Mouse (Mus musculus): Measurements from ENCODE around the gene Capn12. TPM values are rescaled to one million over a fixed set of nuclear protein-coding genes. Genes with fewer than 3 reads are reported as not detected.

The Capn12 gene
- total and polyA plus RNA-seq, 3 experiments = 0.17 TPM; not detected in 2

DNA sequence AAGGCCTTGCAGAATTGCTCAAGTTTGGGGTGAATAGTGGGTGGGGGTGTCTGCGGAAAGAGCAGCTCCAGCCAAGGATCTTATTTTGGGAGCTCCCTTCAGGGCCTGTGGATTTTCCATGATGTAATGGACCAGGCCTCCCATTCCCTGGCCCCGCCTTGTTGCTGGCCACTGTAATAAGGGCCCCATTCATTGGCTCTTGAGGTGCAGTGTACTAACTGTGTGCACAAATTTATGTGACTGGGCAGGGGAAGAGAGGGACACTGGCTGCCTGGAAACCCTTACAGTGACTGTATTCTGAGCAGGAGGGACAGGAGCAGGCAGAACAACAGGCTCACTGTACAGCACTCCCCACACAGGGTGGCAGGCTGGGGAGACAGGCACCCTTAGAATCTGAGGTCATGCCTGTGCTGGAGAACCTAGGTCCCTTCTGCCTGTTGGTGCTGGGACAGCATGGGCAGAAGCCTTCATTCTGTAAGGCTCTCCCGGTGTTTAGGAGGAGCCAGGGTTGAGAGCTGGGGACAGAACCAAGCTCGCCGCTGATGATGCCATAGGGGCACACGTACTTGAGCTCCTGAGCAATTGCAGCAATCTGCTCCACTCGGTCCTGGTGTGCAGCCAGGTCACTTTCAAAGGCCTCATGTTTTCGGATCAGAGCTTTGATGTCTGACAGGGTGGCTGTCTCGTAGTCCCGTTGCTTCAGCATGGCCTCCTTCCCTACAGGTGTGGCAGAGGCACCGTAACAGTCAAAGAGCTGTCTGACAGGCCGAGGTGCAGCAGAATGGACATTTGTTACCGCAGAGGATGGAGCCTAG, 20.3 kb downstream of the Capn12 start:
- no peak for TF ChIP-seq MEF2A (IDR thresholded peaks at IDR 0.05; ENCODE audit: borderline replicate concordance, low read depth, low read length)
- TF ChIP-seq JUN (IDR thresholded peaks at IDR 0.05; ENCODE audit: insufficient read depth, low read depth, low read length) = no peak
- TF ChIP-seq ZMIZ1 (IDR thresholded peaks at IDR 0.05; ENCODE audit: low read depth, low read length) = no peak
- TF ChIP-seq MAX (IDR thresholded peaks at IDR 0.05; ENCODE audit: low read length) = no peak
- Histone ChIP-seq H3K79me2 (replicated peaks; ENCODE audit: control insufficient read depth, extremely low read depth, insufficient read depth, poor library complexity, severe bottlenecking) (no peaks in the 10 kb centered on the region), H3K9ac (ENCODE audit: insufficient read depth, low read depth) (no peak overlapping the region), H3K36me3 (replicated peaks in 1 of 2; ENCODE audit: control insufficient read depth in 1 of 2, insufficient read depth in 1 of 2, low read length in 1 of 2) (peaks cover 86 to 100% of the 10 kb centered on the region in 2 experiments), H3K4me2 (ENCODE audit: insufficient read depth, low read depth, poor library complexity, severe bottlenecking) (no peak overlapping the region), H3K9me3 (replicated peaks; ENCODE audit: low read length) (no peaks in the 10 kb centered on the region), H3K4me3 (replicated peaks in 1 of 3; ENCODE audit: low read depth in 2 of 3, low read length in 2 of 3, poor library complexity in 1 of 3) (no peak overlapping the region), H3K4me1 (ENCODE audit: control insufficient read depth in 1 of 2, insufficient read depth in 2 of 2) (peaks cover 5 to 14% of the 10 kb centered on the region in 2 experiments; a peak in 3 of 4 replicates), H3K27ac (ENCODE audit: insufficient read depth, low read depth) (no peak overlapping the region), H3K27me3 (replicated peaks) (no peaks in the 10 kb centered on the region)
- in situ Hi-C loops (cut with MboI; ENCODE audit: low pct_ligation_motif_present, low pct_unique_long_range_greater_than_20kb, low sequenced_read_pairs) = no loop called here
- no peak for DNase-seq (ENCODE audit: extremely low read depth)
- dilution Hi-C loops (cut with MboI; ENCODE audit: extremely low pct_ligation_motif_present, extremely low pct_unique_long_range_greater_than_20kb, low sequenced_read_pairs) = no loop called here

DNA sequence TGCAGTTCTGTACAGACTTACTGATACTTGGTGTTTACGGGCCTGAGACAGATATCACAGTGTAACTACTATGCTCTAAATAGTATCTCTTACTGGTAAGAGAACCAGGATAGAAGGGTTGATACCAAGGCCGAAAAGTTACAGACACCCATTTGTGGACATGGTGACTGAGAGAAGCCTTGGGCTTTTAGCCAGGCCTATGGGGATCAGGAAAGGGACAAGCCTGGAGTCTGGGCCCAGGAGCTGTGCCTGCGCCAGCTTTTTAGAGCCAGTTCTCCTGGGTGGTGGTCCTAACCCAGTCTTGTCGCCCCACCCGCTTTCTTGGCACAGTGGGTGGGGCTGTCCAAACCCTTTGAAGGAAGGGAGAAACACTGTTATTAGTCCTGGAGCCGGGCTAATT, 21.0 kb downstream of the Capn12 start:
- Histone ChIP-seq H3K9me3 (replicated peaks; ENCODE audit: low read length) (no peaks in the 10 kb centered on the region), H3K27me3 (replicated peaks) (no peaks in the 10 kb centered on the region), H3K79me2 (replicated peaks; ENCODE audit: control insufficient read depth, extremely low read depth, insufficient read depth, poor library complexity, severe bottlenecking) (no peaks in the 10 kb centered on the region), H3K4me1 (ENCODE audit: control insufficient read depth in 1 of 2, insufficient read depth in 2 of 2) (peaks cover 5 to 15% of the 10 kb centered on the region in 2 experiments; a peak in 3 of 4 replicates), H3K9ac (ENCODE audit: insufficient read depth, low read depth) (no peak overlapping the region), H3K4me3 (replicated peaks in 1 of 3; ENCODE audit: low read depth in 2 of 3, low read length in 2 of 3, poor library complexity in 1 of 3) (no peak overlapping the region), H3K27ac (ENCODE audit: insufficient read depth, low read depth) (no peak overlapping the region), H3K4me2 (ENCODE audit: insufficient read depth, low read depth, poor library complexity, severe bottlenecking) (no peak overlapping the region), H3K36me3 (replicated peaks in 1 of 2; ENCODE audit: control insufficient read depth in 1 of 2, insufficient read depth in 1 of 2, low read length in 1 of 2) (peaks cover 86 to 100% of the 10 kb centered on the region in 2 experiments)
- DNase-seq (ENCODE audit: extremely low read depth) = no peak
- TF ChIP-seq SMC3 (IDR thresholded peaks at IDR 0.05; ENCODE audit: low read depth, low read length) = no peak
- TF ChIP-seq EP300 (IDR thresholded peaks at IDR 0.05; ENCODE audit: low read length) = no peak
- TF ChIP-seq CTCF (conservative IDR thresholded peaks at IDR 0.05 in 1 of 2, IDR thresholded peaks at IDR 0.05 in 1 of 2; ENCODE audit: low read depth in 2 of 2, low read length in 2 of 2) = no peak
- no peak for TF ChIP-seq MAFK (IDR thresholded peaks at IDR 0.05; ENCODE audit: insufficient replicate concordance, low read length)
- no peak for TF ChIP-seq MAX (IDR thresholded peaks at IDR 0.05; ENCODE audit: low read length)
- dilution Hi-C loops (cut with MboI; ENCODE audit: extremely low pct_ligation_motif_present, extremely low pct_unique_long_range_greater_than_20kb, low sequenced_read_pairs) (no loop called here), in situ Hi-C loops (cut with MboI; ENCODE audit: low pct_ligation_motif_present, low pct_unique_long_range_greater_than_20kb, low sequenced_read_pairs) (no loop called here)

DNA sequence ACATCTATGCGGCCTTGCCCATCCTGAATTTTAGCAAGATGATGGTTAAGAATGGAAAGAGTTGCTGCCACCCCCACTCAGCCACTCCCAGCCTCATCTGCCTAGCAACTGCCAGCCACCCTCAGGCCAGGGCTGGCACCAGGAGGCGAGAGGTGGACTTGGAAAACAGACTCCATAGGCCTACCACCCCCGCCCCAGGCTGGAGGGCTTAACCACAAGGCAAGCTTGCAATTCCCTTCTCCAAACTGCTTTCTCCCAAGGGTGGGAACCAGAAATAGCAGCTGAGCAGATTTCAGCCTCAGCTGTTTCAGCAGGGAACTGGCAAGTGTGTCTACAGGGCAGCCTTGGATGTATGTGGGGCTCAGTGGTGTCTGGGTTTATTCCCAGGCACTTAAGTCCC, 21.6 kb downstream of the Capn12 start:
- Histone ChIP-seq H3K4me3 (replicated peaks in 1 of 3; ENCODE audit: low read depth in 2 of 3, low read length in 2 of 3, poor library complexity in 1 of 3) (no peak overlapping the region), H3K79me2 (replicated peaks; ENCODE audit: control insufficient read depth, extremely low read depth, insufficient read depth, poor library complexity, severe bottlenecking) (no peaks in the 10 kb centered on the region), H3K9ac (ENCODE audit: insufficient read depth, low read depth) (no peak overlapping the region), H3K36me3 (replicated peaks in 1 of 2; ENCODE audit: control insufficient read depth in 1 of 2, insufficient read depth in 1 of 2, low read length in 1 of 2) (peaks cover 81 to 100% of the 10 kb centered on the region in 2 experiments), H3K4me1 (ENCODE audit: control insufficient read depth in 1 of 2, insufficient read depth in 2 of 2) (peaks cover 5 to 21% of the 10 kb centered on the region in 2 experiments; a peak in 3 of 4 replicates), H3K4me2 (ENCODE audit: insufficient read depth, low read depth, poor library complexity, severe bottlenecking) (no peak overlapping the region), H3K9me3 (replicated peaks; ENCODE audit: low read length) (no peaks in the 10 kb centered on the region), H3K27ac (ENCODE audit: insufficient read depth, low read depth) (no peak overlapping the region), H3K27me3 (replicated peaks) (no peaks in the 10 kb centered on the region)
- dilution Hi-C loops (cut with MboI; ENCODE audit: extremely low pct_ligation_motif_present, extremely low pct_unique_long_range_greater_than_20kb, low sequenced_read_pairs) (no loop called here), in situ Hi-C loops (cut with MboI; ENCODE audit: low pct_ligation_motif_present, low pct_unique_long_range_greater_than_20kb, low sequenced_read_pairs) (no loop called here)
- DNase-seq (ENCODE audit: extremely low read depth) = no peak
- no peak for TF ChIP-seq TCF12 (IDR thresholded peaks at IDR 0.05; ENCODE audit: low read depth, low read length)
- TF ChIP-seq NRF1 (IDR thresholded peaks at IDR 0.05; ENCODE audit: low read depth, low read length) = no peak
- no peak for TF ChIP-seq CHD1 (IDR thresholded peaks at IDR 0.05; ENCODE audit: low read depth, low read length)
- no peak for TF ChIP-seq POLR2A (IDR thresholded peaks at IDR 0.05; ENCODE audit: low read depth, low read length)
- TF ChIP-seq KAT2A (IDR thresholded peaks at IDR 0.05; ENCODE audit: insufficient replicate concordance, low read length) = no peak
- TF ChIP-seq ZC3H11A (IDR thresholded peaks at IDR 0.05; ENCODE audit: low read depth, low read length) = no peak
- TF ChIP-seq USF1 (IDR thresholded peaks at IDR 0.05; ENCODE audit: low read depth, low read length) = no peak
- no peak for TF ChIP-seq UBTF (IDR thresholded peaks at IDR 0.05; ENCODE audit: low read depth, low read length)
- no peak for TF ChIP-seq HCFC1 (IDR thresholded peaks at IDR 0.05; ENCODE audit: low read depth, low read length)
- no peak for TF ChIP-seq RAD21 (IDR thresholded peaks at IDR 0.05; ENCODE audit: low read depth, low read length)
- no peak for TF ChIP-seq PAX5 (IDR thresholded peaks at IDR 0.05; ENCODE audit: low read length)
- no peak for TF ChIP-seq MEF2A (IDR thresholded peaks at IDR 0.05; ENCODE audit: borderline replicate concordance, low read depth, low read length)
- no peak for TF ChIP-seq NELFE (IDR thresholded peaks at IDR 0.05; ENCODE audit: low read depth, low read length)
- no peak for TF ChIP-seq USF2 (conservative IDR thresholded peaks at IDR 0.05; ENCODE audit: low read depth, low read length)
- TF ChIP-seq ELF1 (IDR thresholded peaks at IDR 0.05; ENCODE audit: low read depth, low read length) = no peak
